Mouse (Mus musculus): ENCODE results near the gene Treml1. TPM values are rescaled to one million over a fixed set of nuclear protein-coding genes. Genes with fewer than 3 reads are reported as not detected.

The Treml1 gene
- polyA plus RNA-seq, 1 experiment from 2014 or later = 2.6 TPM

DNA sequence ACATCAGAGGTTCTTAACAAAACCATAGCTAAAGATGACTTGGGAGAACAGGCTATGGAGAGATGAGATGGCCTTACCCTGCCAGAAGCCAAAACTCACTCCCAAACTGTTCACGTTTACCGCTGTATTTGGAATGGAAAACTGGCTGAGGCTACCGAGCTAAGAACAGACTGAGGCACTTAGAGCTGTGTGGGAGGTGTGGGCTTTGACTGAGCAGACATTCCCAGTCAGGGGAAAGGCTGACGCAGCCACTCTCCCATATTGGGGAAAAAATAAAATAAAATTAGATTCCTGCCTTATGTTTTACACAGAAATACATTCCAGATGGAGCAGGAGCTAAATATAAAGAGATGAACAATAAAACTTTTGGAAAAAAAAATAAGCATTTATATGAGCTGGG is 33.1 kb upstream of the Treml1 start:
- Histone ChIP-seq H3K9ac (ENCODE audit: low read length) (no peak overlapping the region), H3K4me2 (ENCODE audit: low read depth, low read length, severe bottlenecking) (no peak overlapping the region), H3K27ac (ENCODE audit: low read depth, low read length) (no peak overlapping the region), H3K4me1 (replicated peaks; ENCODE audit: control insufficient read depth, insufficient read depth, low read length) (no peaks in the 10 kb centered on the region), H3K9me3 (ENCODE audit: control insufficient read depth, low read length) (no peaks in the 10 kb centered on the region), H3K4me3 (ENCODE audit: low read depth, low read length) (no peak overlapping the region), H3K36me3 (ENCODE audit: control insufficient read depth, insufficient read depth, low read length) (no peaks in the 10 kb centered on the region), H3K27me3 (ENCODE audit: control insufficient read depth, insufficient read depth, low read length) (no peaks in the 10 kb centered on the region)
- 85% methylated on average over 4 of the region's 4 CpGs for WGBS
- DNase-seq (ENCODE audit: low spot score) (no peak), ATAC-seq (replicated peaks; ENCODE audit: low FRiP score) (no peak)

DNA sequence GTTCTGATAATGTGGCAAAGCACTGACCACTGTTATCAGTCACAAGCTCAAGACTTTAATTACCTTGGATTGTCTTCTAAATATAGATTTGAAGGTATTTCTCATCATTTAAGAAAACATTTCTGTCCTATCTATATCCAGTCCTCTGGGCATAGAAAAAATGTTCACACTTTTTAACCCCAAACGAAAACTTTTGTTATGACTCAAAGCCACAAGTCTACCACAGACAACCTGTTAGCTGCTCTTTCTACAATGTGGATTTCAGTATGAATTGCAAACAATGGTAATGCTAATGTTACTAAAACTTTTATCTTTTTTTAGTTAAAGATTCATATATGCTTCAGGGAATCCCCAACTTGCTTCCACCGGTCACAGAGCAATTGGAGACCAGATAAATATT is 27.2 kb upstream of the Treml1 start:
- H3K4me3 ChIP-seq (ENCODE audit: low read depth, low read length) = no peak overlapping the region
- H3K4me2 ChIP-seq (ENCODE audit: low read depth, low read length, severe bottlenecking) = no peak overlapping the region
- no peaks in the 10 kb centered on the region for H3K4me1 ChIP-seq (replicated peaks; ENCODE audit: control insufficient read depth, insufficient read depth, low read length)
- no peak overlapping the region for H3K9ac ChIP-seq (ENCODE audit: low read length)
- 91% methylated on average over 2 of the region's 2 CpGs for WGBS
- no peak overlapping the region for H3K27ac ChIP-seq (ENCODE audit: low read depth, low read length)
- H3K27me3 ChIP-seq (ENCODE audit: control insufficient read depth, insufficient read depth, low read length) = no peaks in the 10 kb centered on the region
- H3K9me3 ChIP-seq (ENCODE audit: control insufficient read depth, low read length) = no peaks in the 10 kb centered on the region
- DNase-seq (ENCODE audit: low spot score) (no peak), ATAC-seq (replicated peaks; ENCODE audit: low FRiP score) (no peak)
- H3K36me3 ChIP-seq (ENCODE audit: control insufficient read depth, insufficient read depth, low read length) = no peaks in the 10 kb centered on the region

- WGBS = 85% methylated on average over 4 of the region's 4 CpGs
- Histone ChIP-seq H3K4me2 (ENCODE audit: low read depth, low read length, severe bottlenecking) (no peak overlapping the region), H3K4me3 (ENCODE audit: low read depth, low read length) (no peak overlapping the region), H3K9ac (ENCODE audit: low read length) (no peak overlapping the region), H3K4me1 (replicated peaks; ENCODE audit: control insufficient read depth, insufficient read depth, low read length) (no peaks in the 10 kb centered on the region), H3K27ac (ENCODE audit: low read depth, low read length) (no peak overlapping the region), H3K27me3 (ENCODE audit: control insufficient read depth, insufficient read depth, low read length) (no peaks in the 10 kb centered on the region), H3K9me3 (ENCODE audit: control insufficient read depth, low read length) (no peaks in the 10 kb centered on the region), H3K36me3 (ENCODE audit: control insufficient read depth, insufficient read depth, low read length) (no peaks in the 10 kb centered on the region)
- ATAC-seq (replicated peaks; ENCODE audit: low FRiP score) = no peak
- DNase-seq (ENCODE audit: low spot score) = no peak
These were observed 25.5 kb upstream of the Treml1 start for GRCm38 (mm10) chr17:48334186-48334585.

- Histone ChIP-seq H3K4me3 (ENCODE audit: low read depth, low read length) (no peak overlapping the region), H3K9me3 (ENCODE audit: control insufficient read depth, low read length) (no peaks in the 10 kb centered on the region), H3K27ac (ENCODE audit: low read depth, low read length) (no peak overlapping the region), H3K27me3 (ENCODE audit: control insufficient read depth, insufficient read depth, low read length) (no peaks in the 10 kb centered on the region), H3K4me2 (ENCODE audit: low read depth, low read length, severe bottlenecking) (no peak overlapping the region), H3K36me3 (ENCODE audit: control insufficient read depth, insufficient read depth, low read length) (no peaks in the 10 kb centered on the region), H3K9ac (ENCODE audit: low read length) (no peak overlapping the region), H3K4me1 (replicated peaks; ENCODE audit: control insufficient read depth, insufficient read depth, low read length) (no peaks in the 10 kb centered on the region)
- peak; percentile 89 for DNase-seq (ENCODE audit: low spot score)
- under 1% methylated on average over 6 of the region's 6 CpGs for WGBS
- ATAC-seq (replicated peaks; ENCODE audit: low FRiP score) = no peak
These were observed 22.9 kb upstream of the Treml1 start for GRCm38 (mm10) chr17:48336857-48337256.

DNA sequence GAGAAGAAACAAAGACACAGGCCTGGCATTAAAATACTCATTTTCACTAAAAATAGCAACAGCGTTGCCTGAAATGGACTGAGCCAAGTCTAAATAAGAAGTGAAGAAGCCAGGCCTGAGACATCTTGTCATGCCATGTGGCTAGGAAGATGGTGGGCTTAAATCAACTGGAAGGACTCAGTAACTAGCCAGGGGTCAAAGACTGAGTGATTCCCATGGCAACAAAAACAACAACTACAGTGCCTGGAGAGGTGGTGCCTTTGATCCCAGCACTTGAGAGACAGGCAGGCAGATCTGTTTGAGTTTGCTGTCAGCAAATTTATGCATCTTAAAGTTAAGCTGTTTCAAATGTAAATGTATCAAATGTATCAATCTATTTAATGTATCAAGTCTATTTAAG is 19.4 kb upstream of the Treml1 start:
- H3K4me1 ChIP-seq (replicated peaks; ENCODE audit: control insufficient read depth, insufficient read depth, low read length) = no peaks in the 10 kb centered on the region
- no peak for ATAC-seq (replicated peaks; ENCODE audit: low FRiP score)
- H3K4me2 ChIP-seq (ENCODE audit: low read depth, low read length, severe bottlenecking) = no peak overlapping the region
- H3K27ac ChIP-seq (ENCODE audit: low read depth, low read length) = no peak overlapping the region
- no peaks in the 10 kb centered on the region for H3K36me3 ChIP-seq (ENCODE audit: control insufficient read depth, insufficient read depth, low read length)
- 97% methylated on average over 1 of the region's 1 CpGs for WGBS
- H3K4me3 ChIP-seq (ENCODE audit: low read depth, low read length) = no peak overlapping the region
- H3K27me3 ChIP-seq (ENCODE audit: control insufficient read depth, insufficient read depth, low read length) = no peaks in the 10 kb centered on the region
- no peaks in the 10 kb centered on the region for H3K9me3 ChIP-seq (ENCODE audit: control insufficient read depth, low read length)
- no peak for DNase-seq (ENCODE audit: low spot score)
- no peak overlapping the region for H3K9ac ChIP-seq (ENCODE audit: low read length)

- Histone ChIP-seq H3K9ac (ENCODE audit: low read length) (no peak overlapping the region), H3K27ac (ENCODE audit: low read depth, low read length) (no peak overlapping the region), H3K9me3 (ENCODE audit: control insufficient read depth, low read length) (no peaks in the 10 kb centered on the region), H3K4me1 (replicated peaks; ENCODE audit: control insufficient read depth, insufficient read depth, low read length) (no peaks in the 10 kb centered on the region), H3K36me3 (ENCODE audit: control insufficient read depth, insufficient read depth, low read length) (no peaks in the 10 kb centered on the region), H3K27me3 (ENCODE audit: control insufficient read depth, insufficient read depth, low read length) (no peaks in the 10 kb centered on the region), H3K4me2 (ENCODE audit: low read depth, low read length, severe bottlenecking) (no peak overlapping the region), H3K4me3 (ENCODE audit: low read depth, low read length) (no peak overlapping the region)
- DNase-seq (ENCODE audit: low spot score) = no peak
- WGBS = 82% methylated on average over 3 of the region's 3 CpGs
- no peak for ATAC-seq (replicated peaks; ENCODE audit: low FRiP score)
These were observed 17.8 kb upstream of the Treml1 start for GRCm38 (mm10) chr17:48341947-48342346.

GRCm38 (mm10) chr17:48343065-48343464 is 16.7 kb upstream of the Treml1 start:
- ATAC-seq (replicated peaks; ENCODE audit: low FRiP score) (no peak), DNase-seq (ENCODE audit: low spot score) (no peak)
- no peak overlapping the region for H3K9ac ChIP-seq (ENCODE audit: low read length)
- no peaks in the 10 kb centered on the region for H3K4me1 ChIP-seq (replicated peaks; ENCODE audit: control insufficient read depth, insufficient read depth, low read length)
- H3K36me3 ChIP-seq (ENCODE audit: control insufficient read depth, insufficient read depth, low read length) = no peaks in the 10 kb centered on the region
- H3K4me3 ChIP-seq (ENCODE audit: low read depth, low read length) = no peak overlapping the region
- WGBS = 85% methylated on average over 2 of the region's 2 CpGs
- H3K4me2 ChIP-seq (ENCODE audit: low read depth, low read length, severe bottlenecking) = no peak overlapping the region
- H3K27me3 ChIP-seq (ENCODE audit: control insufficient read depth, insufficient read depth, low read length) = no peaks in the 10 kb centered on the region
- no peak overlapping the region for H3K27ac ChIP-seq (ENCODE audit: low read depth, low read length)
- no peaks in the 10 kb centered on the region for H3K9me3 ChIP-seq (ENCODE audit: control insufficient read depth, low read length)

DNA sequence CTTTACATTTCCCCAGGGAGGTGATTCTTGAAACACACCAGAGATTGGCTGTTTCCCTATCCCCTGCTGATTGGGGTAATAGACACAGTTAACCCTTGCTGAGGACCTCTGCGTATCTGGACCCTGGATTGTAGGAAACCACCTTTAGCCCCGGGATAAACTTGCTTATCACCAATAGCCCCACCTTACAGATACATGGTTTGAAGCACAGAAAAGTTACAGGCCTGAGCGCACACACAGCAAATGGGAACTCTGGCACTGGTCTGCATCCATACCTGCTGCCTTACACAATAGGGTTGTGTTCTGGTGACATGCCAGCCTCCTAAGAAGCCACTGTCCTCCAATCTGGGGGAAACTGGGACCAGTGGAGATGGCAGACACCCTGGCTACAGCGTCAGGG is 13.9 kb upstream of the Treml1 start:
- Histone ChIP-seq H3K36me3 (ENCODE audit: control insufficient read depth, insufficient read depth, low read length) (no peaks in the 10 kb centered on the region), H3K27ac (ENCODE audit: low read depth, low read length) (no peak overlapping the region), H3K27me3 (ENCODE audit: control insufficient read depth, insufficient read depth, low read length) (no peaks in the 10 kb centered on the region), H3K9ac (ENCODE audit: low read length) (no peak overlapping the region), H3K4me2 (ENCODE audit: low read depth, low read length, severe bottlenecking) (no peak overlapping the region), H3K4me3 (ENCODE audit: low read depth, low read length) (no peak overlapping the region), H3K4me1 (replicated peaks; ENCODE audit: control insufficient read depth, insufficient read depth, low read length) (no peaks in the 10 kb centered on the region), H3K9me3 (ENCODE audit: control insufficient read depth, low read length) (no peaks in the 10 kb centered on the region)
- 83% methylated on average over 4 of the region's 4 CpGs for WGBS
- ATAC-seq (replicated peaks; ENCODE audit: low FRiP score) (no peak), DNase-seq (ENCODE audit: low spot score) (peak; percentile 40)

DNA sequence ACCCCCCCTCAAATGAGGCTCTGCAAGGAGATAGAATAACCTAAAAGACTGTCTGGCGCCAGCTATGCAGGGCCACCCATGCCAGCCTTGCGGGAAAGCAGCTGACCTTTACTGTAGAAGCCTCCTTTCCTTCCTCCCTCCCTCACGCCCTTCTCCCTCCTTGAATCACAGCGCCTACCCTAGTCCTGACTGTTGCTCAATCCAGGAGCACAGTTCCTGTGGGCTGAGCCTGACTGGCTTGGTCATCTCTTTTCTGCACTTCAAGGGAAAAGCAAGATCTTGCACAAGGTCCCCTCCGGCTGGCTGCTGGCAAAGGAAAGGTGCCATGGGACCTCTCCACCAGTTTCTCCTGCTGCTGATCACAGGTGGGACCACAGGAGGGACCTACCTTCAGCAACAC is 13.5 kb upstream of the Treml1 start, which contains the start of gene Trem2:
Trem2 (plus strand) TSS at position 171 of the 400 bp plus-strand sequence.
- H3K9me3 ChIP-seq (ENCODE audit: control insufficient read depth, low read length) = no peaks in the 10 kb centered on the region
- no peak within 1 kb of the TSS for H3K4me3 ChIP-seq (ENCODE audit: low read depth, low read length)
- H3K36me3 ChIP-seq (ENCODE audit: control insufficient read depth, insufficient read depth, low read length) = no peaks in the 10 kb centered on the region
- ATAC-seq (replicated peaks; ENCODE audit: low FRiP score) (no peak), DNase-seq (ENCODE audit: low spot score) (no peak)
- no peak within 1 kb of the TSS for H3K4me2 ChIP-seq (ENCODE audit: low read depth, low read length, severe bottlenecking)
- no peak within 1 kb of the TSS for H3K9ac ChIP-seq (ENCODE audit: low read length)
- no peak within 1 kb of the TSS for H3K27ac ChIP-seq (ENCODE audit: low read depth, low read length)
- no peaks in the 10 kb centered on the region for H3K4me1 ChIP-seq (replicated peaks; ENCODE audit: control insufficient read depth, insufficient read depth, low read length)
- no peaks in the 10 kb centered on the region for H3K27me3 ChIP-seq (ENCODE audit: control insufficient read depth, insufficient read depth, low read length)
- 87% methylated on average over 5 of the region's 5 CpGs for WGBS

Data from forebrain, embryonic 11.5 days (tissue).